Mouse (Mus musculus) frontal cortex, postnatal 36 days (tissue): Measurements from ENCODE around the gene Mlana.

Experiments used
- DNase-seq, 2 experiments: peaks; one replicate each; pipeline ENCODE4 v3.0.0; 2022; ENCODE audit warnings: low spot score in 2 of 2

The Mlana gene

GRCm38 (mm10) chr19:29697245-29697874, at the start of gene Mlana:
TSS of gene Mlana (plus strand) at chr19:29697824.
- no peak for DNase-seq

- no peak for DNase-seq
Observed at GRCm38 (mm10) chr19:29648550-29648914, 49.1 kb upstream of the Mlana start.

GRCm38 (mm10) chr19:29649683-29650082, 47.9 kb upstream of the Mlana start:
- DNase-seq: no peak

GRCm38 (mm10) chr19:29653768-29654265, 43.8 kb upstream of the Mlana start:
- DNase-seq: no peak

- DNase-seq: peak in 1 of 2 experiments; percentile 24
Observed at GRCm38 (mm10) chr19:29655148-29655547, 42.5 kb upstream of the Mlana start.

- DNase-seq: no peak
Observed at GRCm38 (mm10) chr19:29656029-29656428, 41.6 kb upstream of the Mlana start.

GRCm38 (mm10) chr19:29656620-29657019, 41.0 kb upstream of the Mlana start:
- no peak for DNase-seq

GRCm38 (mm10) chr19:29657033-29657432, 40.6 kb upstream of the Mlana start:
- no peak for DNase-seq

GRCm38 (mm10) chr19:29657558-29657957, 40.1 kb upstream of the Mlana start:
- DNase-seq: no peak

GRCm38 (mm10) chr19:29658836-29659235, 38.8 kb upstream of the Mlana start:
- DNase-seq: no peak

GRCm38 (mm10) chr19:29659705-29660104, 37.9 kb upstream of the Mlana start:
- no peak for DNase-seq

- peak in 1 of 2 experiments; percentile 34 for DNase-seq
Observed at GRCm38 (mm10) chr19:29660835-29661764, 36.5 kb upstream of the Mlana start.

- DNase-seq: peak in 1 of 2 experiments; percentile 39
Observed at GRCm38 (mm10) chr19:29661974-29662580, 35.5 kb upstream of the Mlana start.

GRCm38 (mm10) chr19:29663780-29664179, 33.8 kb upstream of the Mlana start:
- no peak for DNase-seq

GRCm38 (mm10) chr19:29664934-29665333, 32.7 kb upstream of the Mlana start:
- no peak for DNase-seq

GRCm38 (mm10) chr19:29666164-29666563, 31.5 kb upstream of the Mlana start:
- no peak for DNase-seq

GRCm38 (mm10) chr19:29666965-29667594, 30.5 kb upstream of the Mlana start:
- no peak for DNase-seq

- no peak for DNase-seq
Observed at GRCm38 (mm10) chr19:29668135-29668534, 29.5 kb upstream of the Mlana start.

GRCm38 (mm10) chr19:29670247-29670646, 27.4 kb upstream of the Mlana start:
- no peak for DNase-seq

- no peak for DNase-seq
Observed at GRCm38 (mm10) chr19:29671160-29671559, 26.5 kb upstream of the Mlana start.

- DNase-seq: no peak
Observed at GRCm38 (mm10) chr19:29672660-29673059, 25.0 kb upstream of the Mlana start.

- no peak for DNase-seq
Observed at GRCm38 (mm10) chr19:29674946-29675345, 22.7 kb upstream of the Mlana start.
